Mouse (Mus musculus) CH12.LX (cell line): ENCODE measurements around the gene Tgfbi. TPM values are rescaled to one million over a fixed set of nuclear protein-coding genes. Genes with fewer than 3 reads are reported as not detected.

Experiments
- DNase-seq: peaks from one replicate; pipeline ENCODE4 v3.0.0-alpha.2; 2013; ENCODE audit errors: extremely low read depth
- H3K27ac ChIP-seq: 2 replicates; pipeline ENCODE4 v1.5.1; 2012; ENCODE audit warnings: low read depth, mild to moderate bottlenecking, control low read depth, moderate library complexity; ENCODE audit not compliant: insufficient read depth
- H3K27me3 ChIP-seq: replicated peaks from 2 replicates; pipeline ENCODE3; 2012; ENCODE audit warnings: inconsistent platforms
- H3K36me3 ChIP-seq, 2 experiments: replicated peaks in 1 of 2; 2 replicates each; pipeline versions ENCODE3 to v1.6.1; 2012; ENCODE audit warnings: inconsistent platforms in 1 of 2, low read length in 1 of 2, mild to moderate bottlenecking in 1 of 2, mixed read lengths in 1 of 2, moderate library complexity in 1 of 2; ENCODE audit not compliant: control insufficient read depth in 1 of 2, insufficient read depth in 1 of 2
- H3K4me1 ChIP-seq, 2 experiments: 2 replicates each; pipeline ENCODE4 v1.6.1; 2012; ENCODE audit warnings: inconsistent platforms in 1 of 2, moderate library complexity in 1 of 2; ENCODE audit not compliant: insufficient read depth in 2 of 2, control insufficient read depth in 1 of 2
- H3K4me2 ChIP-seq: 2 replicates; pipeline ENCODE4 v1.6.1; 2012; ENCODE audit warnings: low read depth, mild to moderate bottlenecking, control low read depth; ENCODE audit not compliant: poor library complexity, insufficient read depth, severe bottlenecking
- H3K4me3 ChIP-seq, 3 experiments: fragments of 150-350 bp in 1 of 3; sonication (generic) in 1 of 3; replicated peaks in 1 of 3; 2 replicates each; pipeline versions ENCODE3 to v1.5.1; 2011 to 2012; ENCODE audit warnings: low read depth in 2 of 3, low read length in 2 of 3, mild to moderate bottlenecking in 2 of 3, moderate library complexity in 2 of 3, control low read depth in 1 of 3, improper control_type of control experiment in 1 of 3, inconsistent platforms in 1 of 3, mixed read lengths in 1 of 3; ENCODE audit not compliant: poor library complexity in 1 of 3
- H3K79me2 ChIP-seq: replicated peaks from 2 replicates; pipeline ENCODE4 v1.6.1; 2012; ENCODE audit warnings: mild to moderate bottlenecking, moderate library complexity; ENCODE audit not compliant: control insufficient read depth, poor library complexity, insufficient read depth, severe bottlenecking; ENCODE audit errors: extremely low read depth
- H3K9ac ChIP-seq: 2 replicates; pipeline ENCODE4 v1.6.1; 2012; ENCODE audit warnings: low read depth, mild to moderate bottlenecking, control low read depth, moderate library complexity; ENCODE audit not compliant: insufficient read depth
- H3K9me3 ChIP-seq: replicated peaks from 2 replicates; pipeline ENCODE3; 2012; ENCODE audit warnings: low read length, inconsistent platforms, mixed read lengths
- BHLHE40 ChIP-seq: IDR thresholded peaks from 2 replicates; pipeline ENCODE4 v1.6.1; 2011; ENCODE audit warnings: mild to moderate bottlenecking, low read depth, low read length, improper control_type of control experiment
- CHD1 ChIP-seq: IDR thresholded peaks from 2 replicates; pipeline ENCODE4 v1.6.1; 2012; ENCODE audit warnings: low read depth, low read length, improper control_type of control experiment, inconsistent platforms
- CHD2 ChIP-seq: IDR thresholded peaks from 2 replicates; pipeline ENCODE4 v1.6.1; 2011; ENCODE audit warnings: low read length, improper control_type of control experiment
- CTCF ChIP-seq, 2 experiments: IDR thresholded peaks in 1 of 2; conservative IDR thresholded peaks in 1 of 2; 2 replicates each; pipeline ENCODE4 v1.5.1; 2011 to 2012; ENCODE audit warnings: low read depth in 2 of 2, low read length in 2 of 2, improper control_type of control experiment in 1 of 2, inconsistent platforms in 1 of 2, mild to moderate bottlenecking in 1 of 2, moderate library complexity in 1 of 2
- E2F4 ChIP-seq: IDR thresholded peaks from 2 replicates; pipeline ENCODE4 v1.6.1; 2011; ENCODE audit warnings: low read depth, low read length, improper control_type of control experiment; ENCODE audit not compliant: insufficient replicate concordance
- EP300 ChIP-seq: IDR thresholded peaks from 2 replicates; pipeline ENCODE4 v1.6.1; 2011; ENCODE audit warnings: low read length, improper control_type of control experiment
- ETS1 ChIP-seq: conservative IDR thresholded peaks from 2 replicates; pipeline ENCODE4 v1.6.1; 2012; ENCODE audit warnings: low read depth, mild to moderate bottlenecking, inconsistent platforms, low read length, improper control_type of control experiment, moderate library complexity
- GABPA ChIP-seq: IDR thresholded peaks from 2 replicates; pipeline ENCODE4 v1.6.1; 2012; ENCODE audit warnings: low read depth, low read length, improper control_type of control experiment, inconsistent platforms; ENCODE audit not compliant: insufficient replicate concordance
- HCFC1 ChIP-seq: IDR thresholded peaks from 2 replicates; pipeline ENCODE4 v1.6.1; 2012; ENCODE audit warnings: low read depth, mild to moderate bottlenecking, inconsistent platforms, low read length, improper control_type of control experiment
- MAFK ChIP-seq: IDR thresholded peaks from 2 replicates; pipeline ENCODE4 v1.6.1; 2011; ENCODE audit warnings: low read length, improper control_type of control experiment; ENCODE audit not compliant: insufficient replicate concordance
- MEF2A ChIP-seq: IDR thresholded peaks from 2 replicates; pipeline ENCODE4 v1.6.1; 2014; ENCODE audit warnings: low read depth, mild to moderate bottlenecking, inconsistent platforms, low read length, improper control_type of control experiment, borderline replicate concordance
- MYC ChIP-seq: IDR thresholded peaks from 2 replicates; pipeline ENCODE4 v1.6.1; 2011; ENCODE audit warnings: low read depth, mild to moderate bottlenecking, improper control_type of control experiment, low read length
- NELFE ChIP-seq: IDR thresholded peaks from 2 replicates; pipeline ENCODE4 v1.6.1; 2011; ENCODE audit warnings: low read depth, low read length, improper control_type of control experiment
- POLR2A ChIP-seq: IDR thresholded peaks from 2 replicates; pipeline ENCODE4 v1.6.1; 2011; ENCODE audit warnings: low read depth, mild to moderate bottlenecking, improper control_type of control experiment, low read length
- TBP ChIP-seq: conservative IDR thresholded peaks from 2 replicates; pipeline ENCODE4 v1.6.1; 2011; ENCODE audit warnings: low read depth, low read length, improper control_type of control experiment
- UBTF ChIP-seq: IDR thresholded peaks from 2 replicates; pipeline ENCODE4 v1.6.1; 2012; ENCODE audit warnings: low read depth, mild to moderate bottlenecking, inconsistent platforms, low read length, improper control_type of control experiment, moderate library complexity
- USF1 ChIP-seq: IDR thresholded peaks from 2 replicates; pipeline ENCODE4 v1.6.1; 2014; ENCODE audit warnings: low read depth, mild to moderate bottlenecking, inconsistent platforms, low read length, improper control_type of control experiment
- USF2 ChIP-seq: conservative IDR thresholded peaks from 2 replicates; pipeline ENCODE4 v1.6.1; 2011; ENCODE audit warnings: low read depth, low read length, improper control_type of control experiment
- ZC3H11A ChIP-seq: IDR thresholded peaks from 2 replicates; pipeline ENCODE4 v1.6.1; 2012; ENCODE audit warnings: low read depth, mild to moderate bottlenecking, inconsistent platforms, low read length, improper control_type of control experiment
- ZKSCAN1 ChIP-seq: IDR thresholded peaks from 2 replicates; pipeline ENCODE4 v1.6.1; 2012; ENCODE audit warnings: low read depth, inconsistent platforms, low read length, improper control_type of control experiment, borderline replicate concordance
- ZMIZ1 ChIP-seq: IDR thresholded peaks from 2 replicates; pipeline ENCODE4 v1.6.1; 2012; ENCODE audit warnings: low read depth, mild to moderate bottlenecking, inconsistent platforms, low read length, improper control_type of control experiment
- dilution Hi-C: fragments of 300-500 bp; cut with MboI; formaldehyde crosslinking; loops from 2 replicates; pipeline ENCODE4 v1.14.3; 2020; ENCODE audit warnings: low sequenced_read_pairs; ENCODE audit not compliant: extremely low pct_unique_long_range_greater_than_20kb, extremely low pct_ligation_motif_present
- in situ Hi-C: fragments of 300-500 bp; cut with MboI; formaldehyde crosslinking; loops from 3 replicates; pipeline ENCODE4 v1.14.3; 2019; ENCODE audit warnings: low sequenced_read_pairs, low pct_ligation_motif_present, low pct_unique_long_range_greater_than_20kb, mixed read lengths
- polyA plus RNA-seq: library from polyadenylated mRNA; unstranded; fragments of >175 nt; gene quantifications from 2 replicates; pipeline ENCODE4 v1.2.1, GENCODE M21; 2012; ENCODE audit warnings: low read depth; ENCODE audit not compliant: insufficient read length
- total RNA-seq, 2 experiments: library from RNA; depleted of rRNA; stranded (reverse); fragments of 300-350 nt in 1 of 2; fragments of >200 nt in 1 of 2; gene quantifications; 2 replicates each; pipeline ENCODE4 v1.2.3; 2012 to 2014

Tgfbi gene
- total and polyA plus RNA-seq, 3 experiments, result not detected

DNA sequence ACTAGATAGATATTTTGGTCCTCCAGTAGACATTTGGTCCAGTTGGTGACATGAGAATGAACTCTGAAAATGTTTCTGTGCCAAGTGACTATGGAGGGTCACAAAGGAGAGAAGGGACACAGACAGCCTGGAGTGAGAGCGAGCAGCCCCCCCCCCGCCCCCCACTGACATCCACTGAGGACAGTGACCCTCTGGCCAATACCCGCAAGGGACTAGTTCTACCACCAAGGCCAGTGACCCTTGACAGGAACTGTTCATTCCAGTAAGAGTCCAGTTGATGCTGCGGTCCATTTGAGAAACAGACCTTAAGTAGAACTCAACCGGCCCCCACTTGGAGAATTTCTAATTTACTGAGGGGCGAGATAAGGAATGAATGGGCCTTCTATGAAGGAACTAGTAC is 36.4 kb downstream of the Tgfbi start:
- no peaks in the 10 kb centered on the region for H3K9me3 ChIP-seq
- H3K36me3 ChIP-seq, result no peaks in the 10 kb centered on the region
- peaks cover 60% of the 10 kb centered on the region for H3K27me3 ChIP-seq
- no peak overlapping the region for H3K27ac ChIP-seq
- in situ Hi-C loops, result no loop called here
- dilution Hi-C loops, result no loop called here
- TF ChIP-seq BHLHE40 (no peak), ETS1 (no peak), CHD1 (no peak), E2F4 (no peak), EP300 (no peak), ZC3H11A (no peak), ZKSCAN1 (no peak), MEF2A (no peak), USF1 (no peak), ZMIZ1 (no peak), NELFE (no peak), USF2 (no peak), UBTF (no peak), HCFC1 (no peak), TBP (no peak), MAFK (no peak), MYC (no peak), GABPA (no peak), CTCF (conservative IDR thresholded peaks at IDR 0.05 in 1 of 2, IDR thresholded peaks at IDR 0.05 in 1 of 2; ENCODE audit: low read depth in 2 of 2, low read length in 2 of 2) (no peak)
- H3K4me2 ChIP-seq, result no peak overlapping the region
- H3K79me2 ChIP-seq, result no peaks in the 10 kb centered on the region
- peaks cover 2 to 10% of the 10 kb centered on the region in 2 experiments; a peak in 3 of 4 replicates for H3K4me1 ChIP-seq
- DNase-seq, result no peak
- H3K4me3 ChIP-seq, result no peak overlapping the region
- H3K9ac ChIP-seq, result no peak overlapping the region

DNA sequence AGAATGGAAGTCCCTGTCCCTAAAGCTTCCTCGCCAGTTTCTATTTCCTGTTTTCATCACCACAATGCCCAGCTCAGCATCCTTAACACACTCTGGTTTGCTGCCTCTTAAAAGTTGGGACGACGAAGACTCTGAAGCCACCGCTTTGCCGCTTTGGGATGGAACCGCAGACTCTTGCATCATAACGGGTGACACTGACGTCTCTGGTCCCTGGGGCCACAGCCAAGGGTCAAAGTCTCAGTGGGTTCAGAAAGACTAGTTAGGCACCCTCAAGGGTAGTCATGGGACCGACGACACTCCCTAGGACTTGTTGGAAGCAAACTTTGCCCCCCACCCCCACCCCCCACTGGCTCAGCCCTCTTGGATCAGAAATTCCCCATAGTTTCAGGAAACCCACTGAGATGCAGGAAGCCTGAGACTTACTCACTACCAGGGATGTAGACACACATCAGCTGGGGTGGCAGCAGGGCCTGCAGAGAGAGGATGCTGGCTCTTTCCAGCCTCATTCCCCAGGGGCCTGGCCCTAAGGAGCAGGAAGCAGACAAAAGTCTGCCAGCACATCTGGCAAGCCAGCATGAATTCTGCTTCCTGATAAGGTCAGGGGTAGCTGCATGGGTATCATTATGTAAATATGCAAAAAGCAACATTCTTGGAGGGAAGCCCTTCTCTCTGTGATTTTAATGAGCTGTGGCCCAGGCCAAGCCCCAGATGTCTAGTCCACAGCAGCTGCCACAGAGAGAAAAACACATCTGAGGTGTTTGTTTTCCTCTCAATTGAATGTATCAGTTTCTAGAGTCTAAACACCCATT is 38.5 kb downstream of the Tgfbi start:
- in situ Hi-C loops (no loop called here), dilution Hi-C loops (no loop called here)
- Histone ChIP-seq H3K4me3 (no peak overlapping the region), H3K9ac (no peak overlapping the region), H3K27me3 (peaks cover 53% of the 10 kb centered on the region), H3K27ac (no peak overlapping the region), H3K36me3 (no peaks in the 10 kb centered on the region), H3K9me3 (no peaks in the 10 kb centered on the region), H3K4me1 (peaks cover 2 to 10% of the 10 kb centered on the region in 2 experiments; a peak in 3 of 4 replicates), H3K4me2 (no peak overlapping the region), H3K79me2 (no peaks in the 10 kb centered on the region)
- TF ChIP-seq CHD2, result no peak
- no peak for TF ChIP-seq CTCF (conservative IDR thresholded peaks at IDR 0.05 in 1 of 2, IDR thresholded peaks at IDR 0.05 in 1 of 2; ENCODE audit: low read depth in 2 of 2, low read length in 2 of 2)
- TF ChIP-seq CHD1, result no peak
- no peak for TF ChIP-seq BHLHE40
- no peak for TF ChIP-seq TBP
- TF ChIP-seq GABPA, result no peak
- TF ChIP-seq HCFC1, result no peak
- TF ChIP-seq POLR2A, result no peak
- no peak for DNase-seq
